Mouse (Mus musculus): ENCODE measurements around the gene Bphl.

- no peak for TF ChIP-seq GATA1 (IDR thresholded peaks at IDR 0.05; ENCODE audit: low read length)
- TF ChIP-seq TAL1 (IDR thresholded peaks at IDR 0.05; ENCODE audit: low read length), result peak; percentile 25; the same call in 1 of the 3 replicates
These were observed 81.4 kb downstream of the Bphl start for GRCm38 (mm10) chr13:34118816-34119215.

Data from erythroblast, embryonic 14.5 days (primary cell).